Mouse (Mus musculus): ENCODE results near the gene Usp43. TPM values are rescaled to one million over a fixed set of nuclear protein-coding genes. Genes with fewer than 3 reads are reported as not detected.

Gene Usp43
- polyA plus RNA-seq, 1 experiment from 2014 or later, result 3.3 TPM

- Histone ChIP-seq H3K27me3 (replicated peaks; ENCODE audit: control insufficient read depth, insufficient read depth, low read length) (no peaks in the 10 kb centered on the region), H3K4me3 (ENCODE audit: low read length) (no peak overlapping the region), H3K9ac (ENCODE audit: low read depth, low read length) (no peak overlapping the region), H3K9me3 (ENCODE audit: control insufficient read depth, low read length) (no peaks in the 10 kb centered on the region), H3K27ac (ENCODE audit: low read length) (no peak overlapping the region), H3K36me3 (ENCODE audit: control insufficient read depth, insufficient read depth, low read length) (no peaks in the 10 kb centered on the region), H3K4me1 (ENCODE audit: control insufficient read depth, insufficient read depth, low read length) (no peaks in the 10 kb centered on the region; the same call in 1 of the 2 replicates), H3K4me2 (ENCODE audit: low read depth, low read length) (no peak overlapping the region)
- WGBS, result 71% methylated on average over 5 of the region's 5 CpGs
- ATAC-seq, result no peak
Measured at GRCm38 (mm10) chr11:67831820-67832219, 90.1 kb downstream of the Usp43 start.

GRCm38 (mm10) chr11:67829530-67829929 lies 92.4 kb downstream of the Usp43 start:
- Histone ChIP-seq H3K9ac (ENCODE audit: low read depth, low read length) (no peak overlapping the region), H3K4me3 (ENCODE audit: low read length) (no peak overlapping the region), H3K4me2 (ENCODE audit: low read depth, low read length) (no peak overlapping the region), H3K9me3 (ENCODE audit: control insufficient read depth, low read length) (no peaks in the 10 kb centered on the region), H3K27me3 (replicated peaks; ENCODE audit: control insufficient read depth, insufficient read depth, low read length) (no peaks in the 10 kb centered on the region), H3K4me1 (ENCODE audit: control insufficient read depth, insufficient read depth, low read length) (no peaks in the 10 kb centered on the region; the same call in 1 of the 2 replicates), H3K27ac (ENCODE audit: low read length) (no peak overlapping the region), H3K36me3 (ENCODE audit: control insufficient read depth, insufficient read depth, low read length) (no peaks in the 10 kb centered on the region)
- ATAC-seq, result no peak
- WGBS, result 64% methylated on average over 6 of the region's 6 CpGs

GRCm38 (mm10) chr11:67828360-67829059 lies 93.4 kb downstream of the Usp43 start:
- 24% methylated on average over 12 of the region's 12 CpGs for WGBS
- no peak overlapping the region; the same call in 1 of the 2 replicates for H3K4me2 ChIP-seq (ENCODE audit: low read depth, low read length)
- no peak overlapping the region for H3K9ac ChIP-seq (ENCODE audit: low read depth, low read length)
- H3K9me3 ChIP-seq (ENCODE audit: control insufficient read depth, low read length), result no peaks in the 10 kb centered on the region
- ATAC-seq, result no peak; the same call in 1 of the 2 replicates
- H3K4me3 ChIP-seq (ENCODE audit: low read length), result no peak overlapping the region
- H3K36me3 ChIP-seq (ENCODE audit: control insufficient read depth, insufficient read depth, low read length), result no peaks in the 10 kb centered on the region
- H3K27ac ChIP-seq (ENCODE audit: low read length), result no peak overlapping the region
- H3K4me1 ChIP-seq (ENCODE audit: control insufficient read depth, insufficient read depth, low read length), result no peaks in the 10 kb centered on the region; the same call in 1 of the 2 replicates
- H3K27me3 ChIP-seq (replicated peaks; ENCODE audit: control insufficient read depth, insufficient read depth, low read length), result no peaks in the 10 kb centered on the region

- no peak overlapping the region for H3K27ac ChIP-seq (ENCODE audit: low read length)
- 96% methylated on average over 6 of the region's 6 CpGs for WGBS
- no peak overlapping the region for H3K4me3 ChIP-seq (ENCODE audit: low read length)
- H3K4me1 ChIP-seq (ENCODE audit: control insufficient read depth, insufficient read depth, low read length), result no peaks in the 10 kb centered on the region
- ATAC-seq, result no peak
- H3K36me3 ChIP-seq (ENCODE audit: control insufficient read depth, insufficient read depth, low read length), result no peaks in the 10 kb centered on the region
- no peaks in the 10 kb centered on the region for H3K9me3 ChIP-seq (ENCODE audit: control insufficient read depth, low read length)
- no peaks in the 10 kb centered on the region for H3K27me3 ChIP-seq (replicated peaks; ENCODE audit: control insufficient read depth, insufficient read depth, low read length)
- H3K9ac ChIP-seq (ENCODE audit: low read depth, low read length), result no peak overlapping the region
- H3K4me2 ChIP-seq (ENCODE audit: low read depth, low read length), result no peak overlapping the region
Measured at GRCm38 (mm10) chr11:67821560-67821959, 100.4 kb downstream of the Usp43 start.

DNA sequence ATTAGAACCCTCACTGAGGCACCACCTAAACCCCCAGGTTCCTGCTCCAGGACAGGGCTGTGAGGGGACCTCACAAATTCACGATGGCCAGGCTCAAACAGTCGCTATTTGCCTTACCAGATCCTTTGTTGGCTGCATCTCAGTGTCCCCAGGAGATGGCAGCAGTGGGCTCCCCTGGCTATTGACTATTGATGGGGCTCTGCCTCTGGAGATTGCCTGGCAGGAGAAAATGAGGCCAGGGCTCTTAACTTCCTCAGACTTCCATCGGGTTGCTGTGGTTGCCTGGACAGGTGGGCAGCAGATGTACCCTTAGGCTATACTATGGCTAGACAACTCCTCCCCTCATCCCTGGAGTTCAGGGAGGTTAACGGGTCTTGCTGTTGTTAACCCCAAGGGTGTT lies 101.7 kb downstream of the Usp43 start:
- H3K4me2 ChIP-seq (ENCODE audit: low read depth, low read length), result no peak overlapping the region
- no peak overlapping the region for H3K27ac ChIP-seq (ENCODE audit: low read length)
- no peak overlapping the region for H3K9ac ChIP-seq (ENCODE audit: low read depth, low read length)
- no peaks in the 10 kb centered on the region for H3K27me3 ChIP-seq (replicated peaks; ENCODE audit: control insufficient read depth, insufficient read depth, low read length)
- H3K4me1 ChIP-seq (ENCODE audit: control insufficient read depth, insufficient read depth, low read length), result no peaks in the 10 kb centered on the region
- no peaks in the 10 kb centered on the region for H3K9me3 ChIP-seq (ENCODE audit: control insufficient read depth, low read length)
- H3K4me3 ChIP-seq (ENCODE audit: low read length), result no peak overlapping the region
- peak; percentile 36; the same call in 1 of the 2 replicates for ATAC-seq
- 26% methylated on average over 4 of the region's 4 CpGs for WGBS
- no peaks in the 10 kb centered on the region for H3K36me3 ChIP-seq (ENCODE audit: control insufficient read depth, insufficient read depth, low read length)

- Histone ChIP-seq H3K9ac (ENCODE audit: low read depth, low read length) (no peak overlapping the region), H3K4me2 (ENCODE audit: low read depth, low read length) (peak overlapping the region; percentile 27; the same call in 1 of the 2 replicates), H3K27ac (ENCODE audit: low read length) (no peak overlapping the region), H3K9me3 (ENCODE audit: control insufficient read depth, low read length) (no peaks in the 10 kb centered on the region), H3K4me1 (ENCODE audit: control insufficient read depth, insufficient read depth, low read length) (no peaks in the 10 kb centered on the region), H3K4me3 (ENCODE audit: low read length) (no peak overlapping the region), H3K27me3 (replicated peaks; ENCODE audit: control insufficient read depth, insufficient read depth, low read length) (no peaks in the 10 kb centered on the region), H3K36me3 (ENCODE audit: control insufficient read depth, insufficient read depth, low read length) (no peaks in the 10 kb centered on the region)
- no peak for ATAC-seq
- WGBS, result 11% methylated on average over 5 of the region's 5 CpGs
Measured at GRCm38 (mm10) chr11:67819604-67820003, 102.3 kb downstream of the Usp43 start.

DNA sequence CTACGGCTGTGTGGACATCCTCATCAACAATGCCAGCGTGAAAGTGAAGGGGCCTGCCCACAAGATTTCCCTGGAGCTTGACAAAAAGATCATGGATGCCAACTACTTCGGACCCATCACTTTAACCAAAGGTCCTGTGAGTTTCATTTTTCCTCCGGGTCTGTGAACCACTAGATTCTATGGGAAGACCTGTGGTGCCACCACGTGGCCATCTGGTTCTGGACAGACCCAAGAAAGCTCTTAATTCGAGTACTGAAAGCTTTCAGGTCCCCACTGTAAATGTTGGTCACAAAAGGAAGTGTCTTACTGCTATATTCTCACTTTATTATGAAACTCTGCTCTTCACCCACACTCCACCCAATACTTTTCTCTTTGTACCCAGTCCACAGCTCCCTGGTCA lies 110.4 kb downstream of the Usp43 start:
- no peaks in the 10 kb centered on the region for H3K27me3 ChIP-seq (replicated peaks; ENCODE audit: control insufficient read depth, insufficient read depth, low read length)
- WGBS, result 80% methylated on average over 6 of the region's 6 CpGs
- no peaks in the 10 kb centered on the region for H3K9me3 ChIP-seq (ENCODE audit: control insufficient read depth, low read length)
- no peak overlapping the region for H3K27ac ChIP-seq (ENCODE audit: low read length)
- ATAC-seq, result no peak
- H3K4me3 ChIP-seq (ENCODE audit: low read length), result no peak overlapping the region
- H3K9ac ChIP-seq (ENCODE audit: low read depth, low read length), result no peak overlapping the region
- no peaks in the 10 kb centered on the region for H3K4me1 ChIP-seq (ENCODE audit: control insufficient read depth, insufficient read depth, low read length)
- no peak overlapping the region for H3K4me2 ChIP-seq (ENCODE audit: low read depth, low read length)
- no peaks in the 10 kb centered on the region for H3K36me3 ChIP-seq (ENCODE audit: control insufficient read depth, insufficient read depth, low read length)

GRCm38 (mm10) chr11:67808051-67808450 lies 113.9 kb downstream of the Usp43 start:
- Histone ChIP-seq H3K4me3 (ENCODE audit: low read length) (no peak overlapping the region), H3K27ac (ENCODE audit: low read length) (no peak overlapping the region), H3K36me3 (ENCODE audit: control insufficient read depth, insufficient read depth, low read length) (no peaks in the 10 kb centered on the region), H3K9me3 (ENCODE audit: control insufficient read depth, low read length) (no peaks in the 10 kb centered on the region), H3K4me1 (ENCODE audit: control insufficient read depth, insufficient read depth, low read length) (no peaks in the 10 kb centered on the region), H3K4me2 (ENCODE audit: low read depth, low read length) (no peak overlapping the region), H3K9ac (ENCODE audit: low read depth, low read length) (no peak overlapping the region), H3K27me3 (replicated peaks; ENCODE audit: control insufficient read depth, insufficient read depth, low read length) (no peaks in the 10 kb centered on the region)
- ATAC-seq, result no peak
- 76% methylated on average over 5 of the region's 5 CpGs for WGBS

- Histone ChIP-seq H3K4me1 (ENCODE audit: control insufficient read depth, insufficient read depth, low read length) (no peaks in the 10 kb centered on the region), H3K9ac (ENCODE audit: low read depth, low read length) (no peak overlapping the region), H3K27ac (ENCODE audit: low read length) (no peak overlapping the region), H3K27me3 (replicated peaks; ENCODE audit: control insufficient read depth, insufficient read depth, low read length) (no peaks in the 10 kb centered on the region), H3K4me3 (ENCODE audit: low read length) (no peak overlapping the region), H3K36me3 (ENCODE audit: control insufficient read depth, insufficient read depth, low read length) (no peaks in the 10 kb centered on the region), H3K4me2 (ENCODE audit: low read depth, low read length) (no peak overlapping the region), H3K9me3 (ENCODE audit: control insufficient read depth, low read length) (no peaks in the 10 kb centered on the region)
- 79% methylated on average over 11 of the region's 11 CpGs for WGBS
- no peak for ATAC-seq
Measured at GRCm38 (mm10) chr11:67806832-67807597, 114.9 kb downstream of the Usp43 start.
